Mouse (Mus musculus): Measurements from ENCODE around the gene Osbpl10.
A peak's percentile ranks its signal among the peaks of the same experiment; 100 is the strongest.

Osbpl10 gene

DNA sequence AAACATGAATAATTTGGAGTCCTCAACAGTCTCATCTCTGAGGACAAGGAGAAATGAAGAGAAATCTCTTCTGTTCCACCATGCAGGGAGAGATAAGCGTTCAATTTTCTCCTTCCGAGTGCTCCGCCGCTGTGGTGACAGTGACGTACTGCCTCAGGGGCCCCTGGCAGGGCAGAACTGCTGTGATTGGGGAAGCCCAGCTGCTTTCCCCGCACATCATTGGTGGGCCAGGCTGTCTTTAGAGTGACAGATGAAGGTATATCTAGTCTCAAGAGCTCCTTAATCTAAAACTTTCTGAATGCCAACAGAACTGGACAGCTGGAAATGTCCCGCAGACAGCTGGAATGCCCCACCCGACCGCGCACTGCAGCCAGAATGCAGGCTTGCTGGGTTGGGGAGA, 118.1 kb downstream of the Osbpl10 start:
- DNase-seq, result no peak

DNA sequence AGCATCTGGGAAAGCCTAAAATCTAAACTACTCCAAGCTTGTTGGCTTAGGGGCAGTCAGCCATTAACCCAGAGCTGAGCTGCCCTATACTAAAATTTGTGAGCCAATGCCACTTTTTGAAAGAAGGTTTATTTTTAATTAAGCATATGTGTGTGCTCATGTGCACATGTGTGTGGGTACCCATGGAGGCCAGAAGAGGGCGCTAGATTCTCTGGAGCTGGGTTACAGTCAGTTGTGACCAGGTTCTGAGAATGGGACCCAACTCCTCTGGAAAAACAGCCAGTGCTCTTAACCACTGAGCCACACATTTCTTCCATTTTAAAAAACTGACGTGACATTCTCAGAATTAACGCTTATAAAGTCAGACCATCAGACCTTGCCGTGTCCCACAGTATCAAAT, 119.0 kb downstream of the Osbpl10 start:
- no peak for DNase-seq

DNA sequence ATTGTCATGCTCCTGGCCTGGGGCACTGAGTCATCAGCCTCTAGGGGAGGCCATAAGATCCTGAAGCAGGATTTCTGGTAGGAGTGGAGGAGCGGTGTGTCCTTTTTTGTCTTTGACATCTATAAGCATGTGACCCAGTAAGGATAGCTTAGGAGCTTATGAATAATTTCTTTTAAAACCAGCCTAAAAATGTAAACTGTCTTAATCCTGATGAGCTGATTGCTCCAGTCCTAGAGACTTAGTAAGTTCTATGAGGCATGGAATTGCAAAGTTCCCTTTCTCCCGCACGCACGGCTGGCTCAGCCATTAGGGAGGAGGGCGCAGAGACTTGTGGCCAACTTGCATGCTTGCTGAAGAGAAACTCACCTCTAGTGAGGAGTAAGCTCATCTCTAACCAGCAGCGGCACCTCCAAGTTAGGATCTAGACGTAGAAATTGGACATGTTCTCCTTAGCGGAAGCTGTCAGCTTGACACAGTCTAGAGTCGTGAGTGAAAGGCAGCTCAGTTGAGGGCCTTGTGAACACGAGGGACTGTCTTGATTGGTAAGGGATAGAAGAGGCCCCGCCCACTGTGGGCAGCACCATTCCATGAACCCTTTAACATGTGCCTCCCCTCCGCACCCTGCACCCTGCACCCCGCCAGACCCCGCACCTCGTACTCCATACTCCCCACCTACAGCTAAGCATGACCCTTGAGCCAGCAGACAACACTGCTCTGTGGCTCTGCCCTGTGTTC, 122.0 kb downstream of the Osbpl10 start:
- no peak for DNase-seq

DNA sequence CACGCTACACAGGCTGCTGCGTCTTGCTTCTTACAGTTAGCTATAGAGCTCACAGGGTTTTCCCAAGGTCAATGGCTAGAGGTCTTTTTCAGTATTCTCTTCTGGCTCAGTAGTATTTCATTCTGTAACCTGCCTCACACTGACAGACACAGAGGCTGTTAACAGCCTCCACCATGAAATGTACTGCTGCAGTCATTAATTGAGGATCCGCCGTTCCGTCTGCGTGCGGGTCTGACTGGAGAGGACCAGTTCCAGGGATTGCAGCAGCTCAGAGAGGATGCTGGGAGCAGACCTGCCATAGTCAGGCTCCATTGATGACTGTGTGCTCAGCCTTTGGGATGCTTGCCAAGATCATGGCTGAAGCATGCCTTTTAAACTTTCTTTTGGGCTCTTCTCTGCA, 129.1 kb downstream of the Osbpl10 start:
- no peak for DNase-seq

DNA sequence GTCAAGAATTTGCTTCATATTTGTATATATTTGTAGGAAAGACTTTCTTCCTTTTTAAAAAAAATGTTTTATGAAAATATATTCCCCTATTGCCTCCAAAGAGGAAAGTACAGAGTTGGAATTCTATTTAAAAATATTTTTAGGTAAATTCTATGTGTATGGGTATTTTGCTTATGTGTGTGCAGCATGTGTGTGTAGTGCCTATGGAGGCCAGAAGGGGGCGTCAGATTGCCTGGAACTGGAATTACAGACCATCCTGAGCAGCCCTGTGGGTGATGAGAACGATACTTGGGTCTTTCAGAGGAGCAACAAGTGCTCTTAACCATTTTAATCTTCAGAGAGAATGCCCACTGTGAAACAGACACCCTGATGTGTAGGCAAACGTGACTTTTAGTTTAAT, 132.3 kb downstream of the Osbpl10 start:
- DNase-seq, result no peak

DNA sequence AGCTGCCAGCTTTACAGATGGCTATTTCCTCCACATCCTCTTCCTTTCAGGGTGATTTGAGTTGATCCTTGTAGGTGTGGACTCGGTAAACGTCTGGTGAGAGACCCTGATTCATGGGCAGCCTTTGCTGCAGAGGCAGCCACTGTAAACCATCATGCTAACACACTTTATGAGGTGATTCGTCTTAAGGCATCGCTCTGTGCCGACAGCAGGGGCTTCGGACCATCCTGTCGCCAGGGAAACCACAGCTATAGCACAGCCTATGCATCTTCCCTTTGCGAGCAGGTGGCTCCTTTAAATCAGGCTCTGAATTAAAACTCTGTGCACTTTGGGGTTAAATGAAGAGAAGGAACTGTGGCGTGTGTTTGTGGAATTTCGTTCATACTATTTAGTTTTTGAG, 138.9 kb downstream of the Osbpl10 start:
- no peak for DNase-seq

DNA sequence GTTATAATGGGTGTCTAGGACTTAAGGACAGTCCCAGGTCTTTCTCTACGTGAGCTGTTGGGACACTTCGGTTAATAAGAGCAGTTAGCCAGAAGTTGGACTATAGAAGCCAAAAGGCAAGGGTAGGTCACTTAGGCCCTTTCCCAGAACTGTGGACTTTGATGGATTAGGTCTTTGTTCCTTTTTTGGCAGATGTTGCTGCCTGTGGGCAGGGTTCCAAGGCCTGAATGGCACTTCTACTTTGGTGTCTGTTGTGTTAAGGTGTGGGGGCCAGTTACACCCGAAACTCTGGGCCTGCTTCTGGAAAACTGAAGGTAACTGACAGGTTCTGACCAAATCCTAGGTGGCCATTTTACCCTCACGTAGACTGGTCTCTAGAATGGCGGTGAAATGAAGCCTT, 141.9 kb downstream of the Osbpl10 start:
- no peak for DNase-seq

DNA sequence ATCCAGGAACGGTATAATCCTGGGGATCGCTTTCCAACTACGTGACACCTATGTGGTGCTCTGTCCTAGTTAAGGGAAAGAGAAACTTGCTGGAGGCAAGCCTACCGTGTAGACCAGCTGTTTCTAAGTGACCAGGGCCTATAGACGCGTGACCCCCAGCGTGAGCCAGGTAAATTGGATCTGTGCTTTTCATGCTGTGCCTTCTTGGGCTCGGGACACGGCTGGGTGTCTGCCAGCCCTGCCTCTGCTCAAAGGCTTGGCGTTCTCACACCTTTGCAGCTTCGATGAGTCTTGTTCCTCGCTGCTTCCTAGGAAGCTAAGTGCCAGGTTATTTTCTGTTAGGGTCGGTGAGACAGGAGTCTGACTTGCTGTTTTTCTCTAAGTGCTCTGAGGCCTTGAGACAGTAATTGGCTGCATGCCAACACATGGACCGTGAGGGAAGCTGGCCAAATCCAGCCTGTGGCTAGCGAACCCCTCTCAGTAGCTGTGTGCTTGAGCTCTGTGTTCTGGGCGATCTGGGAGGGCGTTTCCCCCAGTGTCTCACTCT, 142.4 kb downstream of the Osbpl10 start:
- no peak for DNase-seq

DNA sequence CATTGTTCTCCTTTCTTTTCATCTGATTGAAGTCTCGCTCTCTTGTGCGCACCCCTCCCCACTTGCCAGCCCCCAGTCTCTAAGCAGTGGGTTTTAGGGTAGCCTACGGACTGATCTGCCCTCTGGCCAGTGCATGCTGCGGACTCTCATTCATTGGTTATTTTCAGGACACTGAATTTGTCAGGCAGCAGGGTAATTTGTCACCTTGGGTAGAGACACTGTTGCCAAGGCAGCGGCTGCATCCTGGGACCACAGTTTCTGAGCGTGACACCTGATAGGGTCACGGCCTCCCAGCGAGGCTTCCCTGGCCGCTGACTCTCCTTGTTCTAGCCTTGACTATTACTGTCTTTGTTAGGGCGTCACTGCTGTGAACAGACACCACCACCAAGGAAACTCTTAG, 149.0 kb downstream of the Osbpl10 start:
- DNase-seq, result no peak

DNA sequence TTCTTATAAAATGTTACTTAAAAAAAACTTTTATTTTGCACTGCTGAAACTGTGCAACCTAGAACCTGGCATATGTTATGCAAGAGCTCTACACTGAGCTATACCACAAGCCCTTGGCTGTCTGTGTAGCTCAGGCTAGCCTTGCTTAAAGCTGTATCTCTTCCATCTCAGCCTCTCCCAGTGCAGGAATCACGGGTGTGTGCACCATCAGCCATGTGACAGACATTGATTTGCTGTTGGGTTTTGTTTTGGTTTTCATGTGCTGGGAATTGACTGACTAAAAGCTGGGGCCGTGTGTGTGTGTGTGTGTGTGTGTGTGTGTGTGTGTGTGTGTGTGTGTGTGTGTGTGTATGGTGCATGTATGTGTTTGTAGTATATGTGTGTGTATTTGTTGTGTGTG, 155.6 kb downstream of the Osbpl10 start:
- no peak for DNase-seq

DNA sequence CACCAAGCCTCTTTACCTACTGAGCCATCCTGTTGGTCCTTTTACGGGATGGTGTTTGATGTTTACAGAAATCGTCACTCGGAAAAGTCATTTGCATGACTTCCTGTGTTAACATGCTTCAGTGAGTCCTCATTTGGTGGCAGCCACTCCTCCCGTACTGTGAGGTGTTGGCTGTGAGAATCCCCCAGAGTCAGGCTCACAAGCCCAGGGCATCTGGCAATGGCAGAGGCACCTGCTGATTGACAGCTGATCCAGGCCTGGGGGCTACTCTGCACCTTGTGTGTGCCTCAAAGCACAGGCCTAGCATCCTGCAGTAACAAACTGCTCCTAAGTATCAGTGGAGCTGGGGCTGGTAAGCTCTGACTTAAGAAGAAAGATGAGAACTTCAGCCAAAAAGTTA, 156.4 kb downstream of the Osbpl10 start:
- no peak for DNase-seq

DNA sequence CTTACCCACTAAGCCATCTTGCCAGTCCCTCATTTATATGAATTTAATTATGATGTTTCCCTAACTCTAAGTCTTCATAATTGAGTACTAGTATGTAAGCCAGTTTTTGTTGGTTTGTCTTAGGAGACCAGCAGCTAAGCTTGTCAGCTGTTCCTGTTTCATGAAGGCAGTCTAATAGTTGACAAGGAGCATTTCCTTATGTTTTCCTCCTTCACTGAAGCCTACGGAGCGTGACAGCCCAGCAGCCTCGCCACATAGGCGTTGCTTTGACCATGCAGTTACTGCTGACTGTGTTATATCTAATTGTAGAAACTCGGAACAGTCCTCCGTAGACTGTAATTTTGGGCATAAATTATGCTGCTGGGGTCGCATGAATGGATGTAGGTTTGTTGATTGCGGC, 157.0 kb downstream of the Osbpl10 start:
- no peak for DNase-seq

DNA sequence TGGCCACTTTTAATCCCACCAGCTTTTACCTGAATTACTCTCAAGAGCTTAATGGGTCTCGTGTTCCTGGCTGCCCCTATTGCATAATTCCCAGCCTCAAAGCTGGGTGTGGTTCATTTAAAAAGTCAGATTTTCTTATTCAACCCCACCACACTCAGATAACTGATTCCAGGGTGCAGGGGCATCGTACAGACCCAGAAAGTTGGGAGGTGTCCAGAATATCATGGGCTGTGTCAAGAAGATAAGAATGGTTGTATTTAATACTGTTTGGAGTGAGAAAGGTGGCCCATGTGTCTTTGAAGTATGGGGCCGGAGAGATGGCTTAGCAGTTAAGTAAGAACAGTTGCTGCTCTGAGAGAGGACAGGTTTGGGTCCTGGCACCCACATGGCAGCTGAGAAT, 159.5 kb downstream of the Osbpl10 start:
- DNase-seq, result no peak

DNA sequence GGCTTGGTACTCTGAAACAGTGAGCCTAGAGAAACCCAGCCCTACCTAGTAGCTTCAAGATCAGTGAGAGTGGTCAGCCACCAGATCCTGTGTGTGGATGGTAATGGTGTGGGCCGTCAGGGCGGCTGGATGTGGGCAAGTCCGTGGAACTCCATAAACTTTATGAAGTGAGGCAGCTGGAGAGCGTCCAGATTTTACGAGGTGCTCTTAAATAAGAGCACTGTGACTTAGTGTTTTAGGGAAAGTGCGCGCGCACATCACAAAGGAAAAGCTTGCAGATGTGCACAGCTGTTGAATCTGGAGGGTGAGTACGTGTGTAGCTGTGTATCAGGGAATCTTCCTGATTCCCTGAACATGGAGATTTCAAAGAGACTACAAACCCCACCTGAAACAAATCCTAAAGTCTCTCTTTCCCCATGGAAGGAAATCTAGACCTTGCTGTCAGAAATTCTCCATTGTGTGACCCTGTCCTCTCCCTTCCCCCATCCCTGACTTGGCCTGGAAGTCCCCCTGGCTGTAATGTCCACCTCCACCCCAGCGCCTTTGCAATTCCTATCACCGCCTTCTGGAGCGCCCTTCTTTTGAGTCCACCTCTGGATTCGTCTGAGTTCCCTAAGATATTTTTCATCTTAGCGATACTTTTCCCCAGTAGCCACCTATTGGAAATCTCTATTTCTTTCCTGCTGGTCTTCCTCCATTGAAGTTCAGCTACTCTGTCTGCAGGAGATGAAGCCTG, 161.4 kb downstream of the Osbpl10 start:
- no peak for DNase-seq

DNA sequence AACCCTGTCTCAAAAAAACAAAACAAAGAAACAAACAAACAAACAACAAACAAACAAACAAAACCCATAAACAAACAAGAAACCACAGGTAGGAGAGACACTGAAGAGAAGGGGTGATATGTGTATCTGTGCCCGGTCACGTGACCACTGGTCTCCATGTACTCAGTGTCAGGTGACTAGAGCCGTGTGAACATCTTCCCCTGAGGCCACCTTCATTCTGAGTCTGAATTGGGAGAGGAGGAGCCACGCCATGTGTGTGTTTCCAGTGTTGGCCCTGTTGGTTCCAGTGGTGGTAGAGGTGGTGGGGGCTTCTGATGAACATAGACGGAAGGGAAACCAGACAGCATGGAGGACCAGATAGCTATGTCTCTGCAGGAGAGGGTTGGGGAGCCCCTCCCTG, 168.8 kb downstream of the Osbpl10 start:
- DNase-seq, result no peak

DNA sequence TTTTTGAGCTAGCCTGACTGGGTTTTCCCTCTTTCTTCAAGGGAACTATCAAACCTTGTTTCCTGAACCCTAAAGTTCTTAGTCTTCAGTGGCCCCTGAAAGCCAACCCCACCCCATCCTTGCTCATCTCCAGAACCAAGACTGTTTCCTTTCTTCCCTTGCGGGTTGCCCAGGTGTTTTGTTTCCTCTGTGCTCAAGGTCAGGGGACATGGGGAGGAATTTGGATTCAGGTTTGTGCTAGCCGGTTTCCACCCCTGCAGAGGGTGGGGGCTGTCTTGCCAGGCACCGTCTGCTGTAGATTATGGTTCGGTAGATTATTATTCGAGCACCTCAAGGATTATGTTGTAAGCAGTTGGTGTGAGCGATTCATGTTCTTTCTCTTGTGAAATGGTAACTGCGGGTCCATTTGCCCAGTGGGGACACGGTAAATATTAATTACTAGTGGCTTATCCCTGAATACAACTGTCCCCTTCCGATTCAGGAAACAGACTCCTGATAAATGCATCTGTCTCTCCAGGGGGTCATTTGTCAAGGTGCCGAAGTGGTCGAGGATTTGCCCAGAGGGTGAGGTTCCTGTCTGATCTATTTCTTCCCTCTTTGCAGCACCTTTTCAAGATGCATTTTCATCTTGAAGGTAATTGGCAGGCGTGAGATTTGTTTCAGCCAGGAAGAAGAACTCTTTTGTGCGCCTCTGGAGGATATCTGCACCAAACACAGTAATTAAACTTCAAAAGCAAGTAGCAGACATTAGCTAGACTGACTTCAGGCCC, 169.4 kb downstream of the Osbpl10 start:
- no peak for DNase-seq

DNA sequence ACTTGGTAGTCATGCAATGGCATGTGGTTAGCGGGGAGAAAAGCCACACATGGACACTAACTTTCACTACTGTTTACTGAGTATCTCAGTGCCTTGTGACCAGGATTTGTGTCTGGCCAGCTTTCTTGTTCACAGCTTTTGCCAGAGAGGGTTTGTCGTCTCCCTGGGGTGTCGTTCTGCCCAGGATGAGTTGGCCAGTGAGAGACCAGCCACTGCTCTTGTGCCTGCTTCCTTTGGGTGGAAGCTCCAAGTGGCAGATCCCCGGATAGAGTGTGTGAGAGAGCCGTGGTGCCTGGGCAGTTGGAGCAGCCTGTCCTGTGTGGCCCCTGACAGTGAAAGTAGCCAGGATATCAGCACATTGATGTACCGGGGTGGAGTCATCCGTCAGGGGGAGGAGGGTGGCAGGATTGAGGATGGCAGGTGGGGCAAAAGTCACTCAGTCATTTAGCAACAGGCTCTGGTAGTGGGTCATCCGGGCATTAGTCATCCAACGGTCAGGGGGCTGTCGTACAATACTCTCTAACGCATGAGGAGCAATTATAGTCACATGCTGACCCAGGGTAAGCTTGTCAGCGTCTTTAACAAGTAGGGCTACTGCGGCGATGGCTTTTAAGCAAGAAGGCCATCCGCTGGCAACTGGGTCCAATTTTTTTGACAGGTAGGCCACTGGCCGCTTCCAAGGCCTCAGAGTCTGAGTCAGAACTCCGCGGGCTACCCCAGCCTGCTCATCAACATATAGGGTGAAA, 170.8 kb downstream of the Osbpl10 start:
- no peak for DNase-seq

DNA sequence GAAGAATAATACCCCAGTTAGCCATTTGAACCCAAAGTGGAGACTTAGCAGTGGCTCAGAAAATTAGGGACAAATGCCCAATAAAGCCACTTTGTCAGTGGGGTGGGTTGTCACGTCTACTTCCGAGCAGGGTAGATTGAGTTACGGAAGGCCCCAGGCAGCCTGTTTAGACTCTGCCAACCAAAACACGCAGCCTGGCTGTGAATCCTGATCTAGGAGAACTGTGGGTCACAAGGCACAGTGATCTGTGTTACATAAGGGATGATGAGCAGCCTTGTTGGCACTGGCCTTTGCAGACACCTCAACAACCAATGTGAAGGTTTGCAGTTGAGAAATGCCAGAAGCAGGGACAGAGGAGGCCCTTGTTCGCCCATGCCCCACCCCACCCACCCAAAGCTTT, 183.2 kb downstream of the Osbpl10 start:
- no peak for DNase-seq

DNA sequence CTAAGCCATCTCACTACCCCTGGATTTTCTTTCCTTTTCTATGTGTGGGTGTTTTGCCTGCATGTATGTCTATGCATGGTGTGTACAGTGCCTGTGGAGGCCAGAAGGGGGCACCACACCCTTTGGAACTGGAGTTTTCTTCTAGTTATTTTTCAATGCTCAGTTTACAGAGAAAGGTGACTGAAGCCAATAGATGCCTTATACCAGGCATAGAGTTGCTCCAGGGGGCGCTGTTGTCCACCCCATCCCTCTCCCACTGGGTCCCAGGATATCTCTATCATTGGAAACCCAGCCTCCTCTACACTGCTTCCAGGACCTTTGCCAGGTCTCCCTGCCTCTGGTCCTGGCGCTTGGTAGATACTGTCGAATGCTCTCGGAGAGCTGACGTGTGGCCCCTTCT, 184.7 kb downstream of the Osbpl10 start:
- DNase-seq, result peak; percentile 84

DNA sequence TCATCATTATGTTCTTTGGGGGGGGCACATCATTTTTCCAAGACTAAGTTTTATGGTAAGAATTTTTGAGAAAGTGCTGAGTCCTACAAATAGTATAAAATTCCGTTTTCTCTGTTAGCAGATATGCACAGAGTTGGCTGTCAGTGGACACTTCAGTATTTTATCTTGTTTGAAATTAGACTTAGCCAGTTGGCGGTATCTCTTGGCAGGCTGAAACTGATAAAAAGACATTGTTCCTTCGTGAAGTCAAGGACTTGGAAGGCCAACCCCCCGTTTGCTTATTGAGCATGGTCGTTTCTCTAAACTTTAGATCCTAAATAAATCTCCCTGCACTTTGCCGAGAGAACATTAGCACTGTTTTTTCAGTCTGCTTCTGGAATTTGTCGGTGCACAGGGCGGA, 185.3 kb downstream of the Osbpl10 start:
- no peak for DNase-seq

DNA sequence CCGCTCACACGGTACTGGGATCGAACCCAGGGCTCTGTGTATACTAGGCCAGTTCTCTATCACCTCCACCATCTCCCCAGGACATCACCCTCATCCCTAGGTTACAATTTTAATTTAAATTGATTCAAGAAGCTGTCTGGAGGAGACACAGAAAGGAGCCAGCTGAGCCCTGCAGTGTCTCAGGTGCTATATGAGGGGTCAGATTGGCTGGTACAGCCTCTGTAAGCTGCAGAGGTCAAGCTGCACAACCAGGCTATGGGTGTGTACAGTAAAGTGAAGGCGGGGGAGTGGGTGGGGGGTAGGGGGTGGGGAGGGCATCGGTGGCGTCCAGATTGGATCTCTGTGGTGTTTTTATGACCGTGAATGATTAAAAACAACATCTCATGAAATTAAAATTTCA, 186.0 kb downstream of the Osbpl10 start:
- no peak for DNase-seq

DNA sequence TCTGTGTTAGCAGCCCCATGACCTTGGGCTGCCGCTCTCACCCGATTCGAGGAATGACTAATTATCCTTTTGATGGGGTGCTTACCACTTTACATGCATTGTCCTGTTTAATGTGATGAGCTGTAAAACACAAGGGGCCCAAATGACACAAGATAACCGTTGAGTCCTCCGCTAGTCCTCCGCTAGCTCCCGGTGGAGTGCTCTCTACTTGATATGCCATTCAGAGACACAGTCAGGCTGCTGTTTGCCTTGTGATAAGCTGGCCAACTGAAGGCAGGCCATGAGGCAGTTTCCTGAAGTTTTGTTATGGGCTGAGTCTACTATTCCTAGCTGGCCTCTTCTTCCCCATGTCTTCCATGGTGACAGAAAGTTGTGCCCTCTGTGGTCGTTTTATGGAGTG, 187.6 kb downstream of the Osbpl10 start:
- no peak for DNase-seq

DNA sequence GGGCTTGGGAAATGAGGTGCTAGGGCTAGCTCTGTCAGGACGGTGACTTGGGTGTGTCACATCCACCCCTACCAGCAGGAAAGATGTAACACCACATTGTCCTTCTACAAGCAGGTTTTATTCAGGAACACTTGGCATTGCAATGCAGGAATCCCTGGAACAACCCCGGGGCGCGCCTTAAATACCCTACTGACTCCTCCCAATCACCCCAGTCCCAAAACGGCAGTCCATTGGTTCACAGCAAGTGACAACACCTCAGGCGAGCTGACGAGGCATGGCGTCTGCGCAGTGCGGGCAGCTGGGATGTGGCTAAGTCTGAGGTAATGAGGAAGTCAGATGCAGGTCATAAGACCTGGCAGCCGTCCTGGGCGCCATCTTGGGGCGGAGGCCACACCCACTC, 191.2 kb downstream of the Osbpl10 start:
- DNase-seq, result no peak
